Mouse (Mus musculus): ENCODE results near the gene Golga1. TPM values are rescaled to one million over a fixed set of nuclear protein-coding genes. Genes with fewer than 3 reads are reported as not detected.

Gene Golga1
- polyA plus RNA-seq, 1 experiment = 44.2 TPM

DNA sequence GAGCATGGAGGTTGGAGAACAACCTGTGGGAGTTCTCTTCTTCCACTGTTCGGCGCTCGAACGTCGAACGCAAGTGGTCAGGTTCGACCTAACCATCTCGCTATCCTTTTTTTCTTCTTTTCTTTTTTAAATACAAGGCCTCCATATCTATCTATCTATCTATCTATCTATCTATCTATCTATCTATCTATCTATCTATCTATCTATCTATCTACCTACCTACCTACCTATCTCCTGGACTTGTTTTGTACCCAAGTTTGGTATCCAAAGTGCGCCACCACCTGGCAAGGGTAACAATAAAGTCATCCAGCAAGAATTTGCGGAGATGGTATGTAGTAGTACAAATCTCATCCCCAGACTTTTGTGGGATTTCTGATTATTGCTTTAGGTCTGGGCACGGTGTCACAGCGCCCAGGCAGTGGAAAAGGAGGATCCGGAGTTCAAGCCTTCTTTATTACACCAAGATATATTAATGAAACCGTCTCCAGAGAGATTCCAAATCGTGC is 59.7 kb downstream of the Golga1 start, which contains the start of gene Rpl35:
TSS of gene Rpl35 (minus strand) at position 51 of the 506 bp plus-strand sequence.
- WGBS = 12% methylated on average over 15 of the region's 15 CpGs
- DNase-seq = no peak

GRCm38 (mm10) chr2:39004880-39005435 is 60.4 kb downstream of the Golga1 start, which contains the start of gene Arpc5l:
Gene Arpc5l, plus strand, starts transcription at chr2:39005348.
- peak within 1 kb of the TSS; percentile 93 for H3K4me3 ChIP-seq (replicated peaks; ENCODE audit: insufficient read depth, low read depth, low read length)
- TF ChIP-seq CTCF (IDR thresholded peaks at IDR 0.05; ENCODE audit: borderline replicate concordance, insufficient read depth, low read depth, low read length) (no peak), POLR2A (IDR thresholded peaks at IDR 0.05; ENCODE audit: borderline replicate concordance, insufficient read depth, low read length) (peak; percentile 73)
- H3K27ac ChIP-seq (ENCODE audit: insufficient read depth, low read length) = peak within 1 kb of the TSS; percentile 2; the same call in 1 of the 2 replicates
- no peaks in the 10 kb centered on the region for H3K27me3 ChIP-seq (ENCODE audit: control insufficient read depth, insufficient read depth, low read length)
- 1% methylated on average over 58 of the region's 58 CpGs for WGBS
- peaks cover 7% of the 10 kb centered on the region for H3K4me1 ChIP-seq (ENCODE audit: control insufficient read depth, insufficient read depth, low read length)
- DNase-seq = peak; percentile 90 to 92

More for the DNA sequence above, 59.7 kb downstream of the Golga1 start, which contains the start of gene Rpl35:
- peaks cover 7% of the 10 kb centered on the region for H3K4me1 ChIP-seq (ENCODE audit: control insufficient read depth, insufficient read depth, low read length)
- H3K27ac ChIP-seq (ENCODE audit: insufficient read depth, low read length) = peak within 1 kb of the TSS; percentile 2; the same call in 1 of the 2 replicates
- no peak for TF ChIP-seq CTCF (IDR thresholded peaks at IDR 0.05; ENCODE audit: borderline replicate concordance, insufficient read depth, low read depth, low read length)
- no peak for TF ChIP-seq POLR2A (IDR thresholded peaks at IDR 0.05; ENCODE audit: borderline replicate concordance, insufficient read depth, low read length)
- H3K27me3 ChIP-seq (ENCODE audit: control insufficient read depth, insufficient read depth, low read length) = no peaks in the 10 kb centered on the region
- peak within 1 kb of the TSS; percentile 93 for H3K4me3 ChIP-seq (replicated peaks; ENCODE audit: insufficient read depth, low read depth, low read length)

DNA sequence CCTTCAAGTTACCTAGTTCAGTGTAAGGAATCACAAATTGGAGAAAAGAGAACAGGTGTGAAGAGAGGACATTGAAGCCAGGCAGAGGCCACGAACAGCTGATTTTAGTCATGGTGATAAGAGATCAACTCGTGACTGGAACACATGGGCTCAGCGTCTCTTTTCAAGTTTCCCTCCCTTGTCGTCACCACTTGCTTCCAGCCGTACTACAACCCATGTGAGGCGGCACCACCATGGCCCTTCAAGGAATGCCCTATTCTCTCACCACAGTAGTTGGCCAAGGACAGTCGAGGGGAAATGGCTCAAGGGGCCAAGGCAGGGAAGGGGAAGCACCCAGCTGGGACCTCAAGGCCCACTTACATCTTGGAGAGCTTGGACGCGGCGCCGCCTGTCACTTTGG is 61.0 kb downstream of the Golga1 start:
- no peak for DNase-seq
- peaks cover 4% of the 10 kb centered on the region for H3K4me1 ChIP-seq (ENCODE audit: control insufficient read depth, insufficient read depth, low read length)
- peak overlapping the region; percentile 93 for H3K4me3 ChIP-seq (replicated peaks; ENCODE audit: insufficient read depth, low read depth, low read length)
- H3K27ac ChIP-seq (ENCODE audit: insufficient read depth, low read length) = no peak overlapping the region
- TF ChIP-seq CTCF (IDR thresholded peaks at IDR 0.05; ENCODE audit: borderline replicate concordance, insufficient read depth, low read depth, low read length) (no peak), POLR2A (IDR thresholded peaks at IDR 0.05; ENCODE audit: borderline replicate concordance, insufficient read depth, low read length) (no peak)
- WGBS = under 1% methylated on average over 11 of the region's 11 CpGs
- no peaks in the 10 kb centered on the region for H3K27me3 ChIP-seq (ENCODE audit: control insufficient read depth, insufficient read depth, low read length)

DNA sequence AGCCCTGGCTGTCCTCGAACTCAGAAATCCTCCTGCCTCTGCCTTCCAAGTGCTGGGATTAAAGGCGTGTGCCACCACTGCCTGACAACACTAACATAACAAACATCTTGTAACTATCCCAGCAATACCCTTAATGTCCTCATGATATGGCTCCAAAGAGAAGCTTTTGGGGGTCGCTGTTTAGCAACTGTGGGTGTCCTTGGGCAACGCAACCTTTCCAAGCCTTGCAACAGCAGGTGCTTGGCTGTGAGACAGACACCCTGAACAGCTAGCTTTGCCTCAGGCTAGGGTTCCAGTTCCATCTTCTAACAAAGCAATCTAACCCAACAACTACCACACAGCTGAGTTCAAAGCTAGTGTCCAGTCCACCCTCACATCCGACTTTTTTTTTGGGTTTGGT is 61.8 kb downstream of the Golga1 start:
- no peak for DNase-seq
- Histone ChIP-seq H3K4me3 (replicated peaks; ENCODE audit: insufficient read depth, low read depth, low read length) (no peak overlapping the region), H3K4me1 (ENCODE audit: control insufficient read depth, insufficient read depth, low read length) (peaks cover 4% of the 10 kb centered on the region), H3K27me3 (ENCODE audit: control insufficient read depth, insufficient read depth, low read length) (no peaks in the 10 kb centered on the region), H3K27ac (ENCODE audit: insufficient read depth, low read length) (no peak overlapping the region)
- 43% methylated on average over 5 of the region's 5 CpGs for WGBS
- TF ChIP-seq CTCF (IDR thresholded peaks at IDR 0.05; ENCODE audit: borderline replicate concordance, insufficient read depth, low read depth, low read length) = no peak
- no peak for TF ChIP-seq POLR2A (IDR thresholded peaks at IDR 0.05; ENCODE audit: borderline replicate concordance, insufficient read depth, low read length)

DNA sequence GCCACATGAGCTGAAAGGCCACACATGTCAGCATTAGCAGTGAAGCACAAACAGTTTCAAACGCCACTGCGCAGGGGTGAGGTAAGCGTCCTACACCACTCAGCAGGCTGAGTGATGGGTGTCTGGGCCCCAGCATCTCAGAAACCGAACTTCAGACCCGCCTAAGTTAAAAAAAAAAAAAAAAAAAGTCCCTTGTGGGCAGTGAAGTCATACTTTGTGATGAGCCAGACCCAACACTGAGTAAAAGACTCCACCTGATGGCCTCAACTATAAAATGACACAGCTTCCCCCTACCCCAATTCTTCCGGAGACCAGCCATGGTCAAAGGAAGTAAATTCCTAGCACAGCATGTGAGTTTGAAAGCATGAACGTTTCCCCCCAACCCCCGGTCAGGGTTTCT is 62.2 kb downstream of the Golga1 start:
- H3K4me3 ChIP-seq (replicated peaks; ENCODE audit: insufficient read depth, low read depth, low read length) = no peak overlapping the region
- peaks cover 4% of the 10 kb centered on the region for H3K4me1 ChIP-seq (ENCODE audit: control insufficient read depth, insufficient read depth, low read length)
- TF ChIP-seq CTCF (IDR thresholded peaks at IDR 0.05; ENCODE audit: borderline replicate concordance, insufficient read depth, low read depth, low read length) = no peak
- no peak for TF ChIP-seq POLR2A (IDR thresholded peaks at IDR 0.05; ENCODE audit: borderline replicate concordance, insufficient read depth, low read length)
- WGBS = 24% methylated on average over 8 of the region's 8 CpGs
- no peak for DNase-seq
- no peaks in the 10 kb centered on the region for H3K27me3 ChIP-seq (ENCODE audit: control insufficient read depth, insufficient read depth, low read length)
- H3K27ac ChIP-seq (ENCODE audit: insufficient read depth, low read length) = no peak overlapping the region

- TF ChIP-seq CTCF (IDR thresholded peaks at IDR 0.05; ENCODE audit: borderline replicate concordance, insufficient read depth, low read depth, low read length) = no peak
- no peak for TF ChIP-seq POLR2A (IDR thresholded peaks at IDR 0.05; ENCODE audit: borderline replicate concordance, insufficient read depth, low read length)
- 77% methylated on average over 3 of the region's 3 CpGs for WGBS
Observed at GRCm38 (mm10) chr2:39001866-39002265, 63.5 kb downstream of the Golga1 start.

DNA sequence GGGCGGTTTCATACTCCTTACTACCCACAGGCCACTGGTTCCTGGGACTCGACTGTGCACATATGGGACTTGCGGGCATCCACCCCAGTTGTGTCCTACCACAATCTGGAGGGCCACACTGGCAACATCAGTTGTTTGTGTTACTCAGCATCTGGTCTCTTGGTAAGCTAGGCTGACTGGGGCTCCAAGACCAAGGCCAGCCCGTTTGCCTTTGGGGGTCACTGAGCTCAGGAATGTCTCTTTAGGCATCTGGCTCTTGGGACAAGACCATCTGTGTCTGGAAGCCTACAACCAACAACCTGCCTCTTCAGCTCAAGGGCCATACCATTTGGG is 64.8 kb downstream of the Golga1 start:
- TF ChIP-seq POLR2A (IDR thresholded peaks at IDR 0.05; ENCODE audit: borderline replicate concordance, insufficient read depth, low read length) = no peak
- TF ChIP-seq CTCF (IDR thresholded peaks at IDR 0.05; ENCODE audit: borderline replicate concordance, insufficient read depth, low read depth, low read length) = no peak
- Histone ChIP-seq H3K4me1 (ENCODE audit: control insufficient read depth, insufficient read depth, low read length) (peaks cover 6% of the 10 kb centered on the region), H3K4me3 (replicated peaks; ENCODE audit: insufficient read depth, low read depth, low read length) (no peak overlapping the region), H3K27me3 (ENCODE audit: control insufficient read depth, insufficient read depth, low read length) (no peaks in the 10 kb centered on the region), H3K27ac (ENCODE audit: insufficient read depth, low read length) (no peak overlapping the region)
- no peak for DNase-seq
- 67% methylated on average over 4 of the region's 4 CpGs for WGBS

More at GRCm38 (mm10) chr2:39001866-39002265, 63.5 kb downstream of the Golga1 start:
- H3K27ac ChIP-seq (ENCODE audit: insufficient read depth, low read length) = no peak overlapping the region
- no peak for DNase-seq
- H3K4me3 ChIP-seq (replicated peaks; ENCODE audit: insufficient read depth, low read depth, low read length) = no peak overlapping the region
- H3K4me1 ChIP-seq (ENCODE audit: control insufficient read depth, insufficient read depth, low read length) = peaks cover 6% of the 10 kb centered on the region
- no peaks in the 10 kb centered on the region for H3K27me3 ChIP-seq (ENCODE audit: control insufficient read depth, insufficient read depth, low read length)

GRCm38 (mm10) chr2:38999910-39000586 is 65.3 kb downstream of the Golga1 start:
- TF ChIP-seq CTCF (IDR thresholded peaks at IDR 0.05; ENCODE audit: borderline replicate concordance, insufficient read depth, low read depth, low read length) = no peak
- peaks cover 6% of the 10 kb centered on the region for H3K4me1 ChIP-seq (ENCODE audit: control insufficient read depth, insufficient read depth, low read length)
- no peak for DNase-seq
- WGBS = 67% methylated on average over 8 of the region's 8 CpGs
- H3K4me3 ChIP-seq (replicated peaks; ENCODE audit: insufficient read depth, low read depth, low read length) = no peak overlapping the region
- H3K27ac ChIP-seq (ENCODE audit: insufficient read depth, low read length) = no peak overlapping the region
- H3K27me3 ChIP-seq (ENCODE audit: control insufficient read depth, insufficient read depth, low read length) = no peaks in the 10 kb centered on the region

All from cerebellum, adult 2 months (tissue).